Mouse (Mus musculus) hindbrain, embryonic 14.5 days (tissue): Measurements from ENCODE around the gene Diexf. TPM values are rescaled to one million over a fixed set of nuclear protein-coding genes. Genes with fewer than 3 reads are reported as not detected.

ENCODE experiments used
- ATAC-seq: fragments of 200-750 bp; cut with Nextera tagmentation; 2 replicates; pipeline ENCODE4 v1.8.0; 2017; ENCODE audit warnings: moderate number of reproducible peaks, mild to moderate bottlenecking, moderate TSS enrichment, moderate library complexity; ENCODE audit not compliant: low FRiP score
- DNase-seq: peaks from one replicate; pipeline ENCODE4 v3.0.0-alpha.2; 2015; ENCODE audit warnings: low spot score
- H3K27ac ChIP-seq: fragments of 300-500 bp; sonication (generic); 2 replicates; pipeline ENCODE4 v1.5.1; 2014; ENCODE audit warnings: mild to moderate bottlenecking, moderate library complexity
- H3K27me3 ChIP-seq: fragments of 300-500 bp; sonication (generic); 2 replicates; pipeline ENCODE4 v1.6.1; 2014; ENCODE audit warnings: mild to moderate bottlenecking, low read length, mixed read lengths; ENCODE audit not compliant: control insufficient read depth, insufficient read depth
- H3K36me3 ChIP-seq: fragments of 300-500 bp; sonication (generic); replicated peaks from 2 replicates; pipeline ENCODE4 v1.6.1; 2014; ENCODE audit not compliant: control insufficient read depth, insufficient read depth
- H3K4me1 ChIP-seq: fragments of 300-500 bp; sonication (generic); replicated peaks from 2 replicates; pipeline ENCODE4 v1.6.1; 2014; ENCODE audit warnings: antibody characterized with exemption, low read length, mixed read lengths; ENCODE audit not compliant: control insufficient read depth, insufficient read depth
- H3K4me2 ChIP-seq: fragments of 300-500 bp; sonication (generic); replicated peaks from 2 replicates; pipeline ENCODE4 v1.6.1; 2014; ENCODE audit warnings: mild to moderate bottlenecking, moderate library complexity
- H3K4me3 ChIP-seq: fragments of 300-500 bp; sonication (generic); replicated peaks from 2 replicates; pipeline ENCODE4 v1.5.1; 2014; ENCODE audit warnings: mild to moderate bottlenecking, low read length
- H3K9ac ChIP-seq: fragments of 300-500 bp; sonication (generic); 2 replicates; pipeline ENCODE4 v1.6.1; 2014
- H3K9me3 ChIP-seq: fragments of 300-500 bp; sonication (generic); 2 replicates; pipeline ENCODE4 v1.6.1; 2016; ENCODE audit warnings: low read length; ENCODE audit not compliant: control insufficient read depth
- WGBS: fragments of 180-500 bp; shearing (Covaris S2); extraction: QIAGEN DNeasy Blood & Tissue Kit; methylation state at CpG from one replicate; pipeline ENCODE4 v1.1.7; 2014; 5-methylcytosine and 5-hydroxymethylcytosine counted together
- polyA plus RNA-seq: library from polyadenylated mRNA; unstranded; fragments of >200 nt; fragmentation: Nextera tagmentation; extraction: Ambion mirVana; gene quantifications from 2 replicates; pipeline ENCODE4 v1.2.1, GENCODE M21; 2014

Gene Diexf
- polyA plus RNA-seq, 1 experiment from 2014 or later = 8.0 TPM

GRCm38 (mm10) chr1:193159163-193159562 is 29.1 kb upstream of the Diexf start:
- DNase-seq (no peak), ATAC-seq (no peak)
- no peaks in the 10 kb centered on the region for H3K4me1 ChIP-seq
- WGBS = 70% methylated on average over 3 of the region's 3 CpGs
- H3K4me3 ChIP-seq = no peak overlapping the region
- H3K36me3 ChIP-seq = no peaks in the 10 kb centered on the region
- no peak overlapping the region for H3K9ac ChIP-seq
- H3K27me3 ChIP-seq = peaks cover 13% of the 10 kb centered on the region
- H3K27ac ChIP-seq = no peak overlapping the region
- H3K4me2 ChIP-seq = no peak overlapping the region
- no peaks in the 10 kb centered on the region for H3K9me3 ChIP-seq

- no peak overlapping the region for H3K9ac ChIP-seq
- 77% methylated on average over 8 of the region's 8 CpGs for WGBS
- no peaks in the 10 kb centered on the region for H3K4me1 ChIP-seq
- H3K4me3 ChIP-seq = no peak overlapping the region
- peaks cover 34% of the 10 kb centered on the region for H3K27me3 ChIP-seq
- no peak overlapping the region for H3K4me2 ChIP-seq
- DNase-seq (no peak), ATAC-seq (no peak)
- H3K36me3 ChIP-seq = no peaks in the 10 kb centered on the region
- no peak overlapping the region for H3K27ac ChIP-seq
- no peaks in the 10 kb centered on the region for H3K9me3 ChIP-seq
Measured at GRCm38 (mm10) chr1:193157111-193157492, 27.0 kb upstream of the Diexf start.

GRCm38 (mm10) chr1:193156316-193157110 is 26.4 kb upstream of the Diexf start:
- DNase-seq (no peak), ATAC-seq (no peak)
- Histone ChIP-seq H3K9ac (no peak overlapping the region), H3K9me3 (no peaks in the 10 kb centered on the region), H3K27ac (no peak overlapping the region), H3K4me1 (no peaks in the 10 kb centered on the region), H3K4me2 (no peak overlapping the region), H3K36me3 (no peaks in the 10 kb centered on the region), H3K4me3 (no peak overlapping the region), H3K27me3 (peaks cover 38% of the 10 kb centered on the region)
- WGBS = 79% methylated on average over 15 of the region's 15 CpGs

GRCm38 (mm10) chr1:193153561-193153960 is 23.5 kb upstream of the Diexf start:
- Histone ChIP-seq H3K4me3 (no peak overlapping the region), H3K4me2 (no peak overlapping the region), H3K9me3 (no peaks in the 10 kb centered on the region), H3K36me3 (no peaks in the 10 kb centered on the region), H3K27me3 (peaks cover 38% of the 10 kb centered on the region), H3K4me1 (no peaks in the 10 kb centered on the region), H3K9ac (no peak overlapping the region), H3K27ac (no peak overlapping the region)
- WGBS = 27% methylated on average over 16 of the region's 16 CpGs
- DNase-seq (no peak), ATAC-seq (no peak)

- Histone ChIP-seq H3K9me3 (no peaks in the 10 kb centered on the region), H3K4me1 (no peaks in the 10 kb centered on the region), H3K4me2 (peak within 1 kb of the TSS; percentile 29), H3K4me3 (peak within 1 kb of the TSS; percentile 12; the same call in 1 of the 2 replicates), H3K9ac (no peak within 1 kb of the TSS), H3K27me3 (peaks cover 38% of the 10 kb centered on the region), H3K27ac (no peak within 1 kb of the TSS), H3K36me3 (no peaks in the 10 kb centered on the region)
- DNase-seq = no peak
- under 1% methylated on average over 30 of the region's 30 CpGs for WGBS
- peak; percentile 46 for ATAC-seq
Measured at GRCm38 (mm10) chr1:193152872-193153271, 22.8 kb upstream of the Diexf start, which contains the start of gene Irf6. Gene Irf6 (plus strand): TSS chr1:193153111.

- Histone ChIP-seq H3K27me3 (peaks cover 38% of the 10 kb centered on the region), H3K36me3 (no peaks in the 10 kb centered on the region), H3K27ac (no peak overlapping the region), H3K9me3 (no peaks in the 10 kb centered on the region), H3K9ac (no peak overlapping the region), H3K4me1 (no peaks in the 10 kb centered on the region), H3K4me3 (no peak overlapping the region), H3K4me2 (no peak overlapping the region)
- 36% methylated on average over 7 of the region's 7 CpGs for WGBS
- DNase-seq (no peak), ATAC-seq (no peak; the same call in 1 of the 2 replicates)
Measured at GRCm38 (mm10) chr1:193151134-193151533, 21.1 kb upstream of the Diexf start.

- Histone ChIP-seq H3K9ac (no peak overlapping the region), H3K4me3 (no peak overlapping the region), H3K4me2 (no peak overlapping the region), H3K36me3 (no peaks in the 10 kb centered on the region), H3K27ac (no peak overlapping the region), H3K27me3 (peaks cover 26% of the 10 kb centered on the region), H3K9me3 (no peaks in the 10 kb centered on the region), H3K4me1 (no peaks in the 10 kb centered on the region)
- no peak for ATAC-seq
- no peak for DNase-seq
- whole genome bisulfite sequencing = 72% methylated on average over 3 of the region's 3 CpGs
Measured at GRCm38 (mm10) chr1:193149231-193149630, 19.2 kb upstream of the Diexf start.

- Histone ChIP-seq H3K4me1 (no peaks in the 10 kb centered on the region), H3K9me3 (no peaks in the 10 kb centered on the region), H3K9ac (no peak overlapping the region), H3K4me2 (no peak overlapping the region), H3K27ac (no peak overlapping the region), H3K36me3 (no peaks in the 10 kb centered on the region), H3K27me3 (no peaks in the 10 kb centered on the region), H3K4me3 (no peak overlapping the region)
- ATAC-seq (no peak), DNase-seq (no peak)
- 72% methylated on average over 1 of the region's 1 CpGs for WGBS
Measured at GRCm38 (mm10) chr1:193146416-193146815, 16.3 kb upstream of the Diexf start.

- Histone ChIP-seq H3K9ac (no peak overlapping the region), H3K27me3 (no peaks in the 10 kb centered on the region), H3K36me3 (no peaks in the 10 kb centered on the region), H3K27ac (no peak overlapping the region), H3K4me2 (no peak overlapping the region), H3K9me3 (no peaks in the 10 kb centered on the region), H3K4me3 (no peak overlapping the region), H3K4me1 (no peaks in the 10 kb centered on the region)
- no peak for ATAC-seq
- WGBS = 75% methylated on average over 4 of the region's 4 CpGs
- no peak for DNase-seq
Measured at GRCm38 (mm10) chr1:193145101-193145500, 15.0 kb upstream of the Diexf start.
